Mouse (Mus musculus) yolk sac, embryonic 10.5 days (tissue): ENCODE measurements around the gene Cryaa.
"Not testable (repeated sequence)": the region's sequence is repeated elsewhere in the genome, so short reads cannot be mapped to it uniquely, and the experiment has no call there.

ENCODE experiments used
- DNase-seq: peaks from one replicate; pipeline ENCODE4 v3.0.0-alpha.2; 2017; ENCODE audit warnings: low spot score

Gene Cryaa

DNA sequence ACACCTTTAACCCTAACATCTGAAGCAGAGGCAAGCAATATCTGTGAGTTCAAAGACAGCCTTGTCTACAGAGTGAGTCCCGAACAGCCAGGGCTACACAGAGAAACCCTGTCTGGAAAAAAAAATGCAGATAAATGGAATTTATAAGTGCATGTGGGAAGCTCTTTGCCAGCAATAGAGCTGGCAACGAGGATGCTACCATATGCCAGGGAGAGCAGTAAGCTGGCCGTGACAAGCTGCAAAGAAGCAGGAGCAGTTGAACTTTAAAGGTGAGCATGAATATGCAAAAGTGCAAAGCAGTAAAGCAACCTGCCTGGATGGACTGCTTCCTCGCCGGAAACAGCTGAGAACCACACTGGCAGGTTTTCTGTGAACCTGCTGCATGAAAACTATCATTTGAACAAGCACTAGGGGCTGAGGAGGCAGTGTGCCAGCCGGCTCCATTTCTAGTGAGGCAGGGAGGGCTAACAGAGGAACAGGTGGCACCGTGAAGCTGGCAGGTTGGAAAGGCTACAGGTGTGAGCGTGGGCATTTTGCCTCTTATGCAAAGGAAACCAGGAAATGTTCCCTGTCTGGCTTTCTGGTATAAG, 16.9 kb upstream of the Cryaa start:
- no peak for DNase-seq

DNA sequence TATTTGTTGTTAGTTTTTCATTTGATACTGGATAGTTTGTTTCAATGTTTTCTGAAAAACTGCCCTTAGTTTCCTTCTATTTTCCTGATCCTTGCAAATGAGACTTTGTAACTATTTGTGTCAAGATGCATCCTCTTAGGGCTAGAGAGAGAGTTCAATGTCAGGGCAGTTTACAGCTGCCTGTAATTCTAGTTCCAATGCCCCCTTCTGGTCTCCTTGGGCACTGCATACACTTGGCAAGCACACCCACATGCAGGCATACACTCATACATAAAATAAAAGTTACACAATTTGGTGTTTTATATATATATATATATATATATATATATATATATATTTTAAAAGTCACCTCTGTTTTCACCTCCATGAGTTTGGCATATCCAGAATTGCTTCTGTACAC, 14.8 kb upstream of the Cryaa start:
- DNase-seq = no peak

DNA sequence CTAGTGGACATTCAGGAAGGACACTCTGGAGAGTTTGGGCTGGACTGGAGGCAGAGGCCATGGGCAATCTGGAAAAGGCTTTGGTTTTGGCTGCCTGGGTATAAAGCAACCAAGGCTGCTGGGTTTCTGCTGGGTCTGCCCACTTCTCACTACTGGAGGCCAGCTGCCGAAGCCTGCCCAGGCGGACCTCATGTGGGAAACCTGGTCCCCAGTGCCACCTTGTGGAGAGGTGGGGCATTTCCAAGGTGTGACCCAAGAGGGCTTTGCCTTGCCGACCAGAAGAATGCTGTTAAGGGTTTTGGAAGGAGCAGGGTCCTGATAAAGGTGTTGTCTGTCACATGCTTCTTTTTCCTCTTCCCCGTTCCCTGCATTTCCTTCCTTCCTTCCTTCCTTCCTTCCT, 12.8 kb upstream of the Cryaa start:
- DNase-seq = peak; percentile 77

DNA sequence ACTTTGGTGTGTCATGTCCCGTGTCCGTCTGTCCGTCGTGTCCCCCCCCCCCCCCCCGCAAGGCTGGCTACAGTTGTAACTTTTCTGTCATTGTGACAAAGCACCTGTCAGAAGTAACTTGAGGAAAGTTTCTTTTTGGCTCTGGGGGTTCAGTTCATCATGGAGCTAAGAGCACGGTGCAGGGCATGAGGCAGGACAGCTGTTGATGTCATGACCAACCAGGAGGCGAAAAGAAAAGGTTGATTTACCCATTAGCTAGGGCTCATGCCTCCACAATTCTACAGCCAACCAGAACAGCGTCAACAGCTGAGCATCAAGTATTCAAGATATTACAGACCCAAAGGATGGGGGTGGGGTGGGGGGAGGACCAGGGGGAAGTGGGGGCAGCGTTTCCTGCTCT, 9.3 kb upstream of the Cryaa start:
- no peak for DNase-seq

DNA sequence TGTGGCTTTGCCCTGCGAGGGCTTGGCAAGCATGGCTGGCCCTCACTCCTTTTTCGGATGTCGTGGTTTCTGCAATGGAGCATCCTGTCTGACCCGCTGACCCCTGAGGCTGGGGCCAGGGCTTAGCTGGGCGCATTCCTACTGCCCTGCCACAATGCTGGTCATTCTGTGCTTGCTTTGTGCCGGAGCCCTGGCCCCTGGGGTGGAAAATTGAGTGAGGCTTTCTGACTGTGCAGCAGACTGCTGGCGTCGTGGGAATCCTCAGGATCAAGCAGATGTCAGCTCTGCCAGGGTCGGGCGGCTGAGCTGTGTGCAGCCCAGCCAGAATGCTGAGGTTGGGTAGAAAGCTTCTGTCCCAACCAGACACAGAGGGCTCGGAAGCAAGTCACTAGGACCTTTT, 7.4 kb upstream of the Cryaa start:
- DNase-seq = no peak

DNA sequence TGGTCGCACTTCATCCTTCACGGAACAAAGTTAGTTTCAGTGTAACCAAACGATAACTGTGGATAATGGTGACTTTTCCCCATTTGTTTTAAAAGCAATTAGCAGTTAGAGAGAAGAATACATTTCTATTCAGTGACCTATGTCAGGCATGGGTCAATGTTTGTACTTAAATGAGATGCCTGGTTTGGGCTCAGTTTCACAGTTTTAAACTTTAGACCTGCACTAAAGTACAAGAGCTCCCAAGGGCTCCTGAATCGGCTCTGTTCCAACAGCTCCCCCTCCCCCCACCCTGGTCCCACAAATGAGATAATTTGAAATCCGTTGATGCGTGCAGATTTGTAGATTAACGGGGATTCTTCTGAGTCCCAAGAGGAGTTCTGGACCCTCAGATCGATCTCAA, 5.9 kb upstream of the Cryaa start:
- no peak for DNase-seq

DNA sequence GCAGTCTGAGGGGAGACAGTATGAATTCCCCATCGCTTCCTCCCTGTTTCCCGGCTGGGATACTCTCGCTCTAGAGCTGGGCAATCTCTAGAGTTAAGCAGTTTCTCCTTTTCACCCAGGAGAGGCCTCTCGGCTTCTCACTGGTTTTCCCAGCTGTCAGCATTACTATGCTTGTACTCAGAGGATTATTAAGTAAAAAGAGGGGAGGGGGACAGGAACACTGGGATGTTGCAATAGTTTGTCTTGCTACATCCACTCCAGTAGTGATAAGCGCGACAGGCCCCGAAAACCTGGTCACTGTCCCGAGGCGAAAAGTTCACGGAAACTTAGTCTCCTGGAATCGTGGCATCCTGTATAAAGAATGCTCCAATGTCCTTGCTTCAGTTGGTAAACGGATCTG, 5.3 kb upstream of the Cryaa start:
- peak; percentile 55 for DNase-seq

DNA sequence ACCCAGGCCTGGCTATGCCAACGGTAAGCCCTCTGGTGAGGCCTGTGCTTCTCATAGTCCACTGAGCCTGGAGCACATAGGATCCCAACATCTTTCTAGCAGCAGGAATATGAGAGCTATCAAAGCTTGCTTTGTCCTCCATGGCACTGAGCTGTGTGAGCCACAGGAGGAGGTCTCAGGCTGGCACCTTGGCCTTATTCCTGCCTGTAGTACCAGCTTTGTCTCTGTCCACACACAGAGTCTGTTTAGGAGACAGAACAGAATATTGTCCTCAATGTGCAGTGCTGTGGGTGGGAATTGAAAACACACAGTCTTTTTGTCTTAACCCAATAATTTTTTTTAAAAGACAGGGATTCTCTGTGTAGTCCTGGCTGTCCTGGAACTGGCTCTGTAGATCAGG, 3.2 kb upstream of the Cryaa start:
- DNase-seq = no peak

DNA sequence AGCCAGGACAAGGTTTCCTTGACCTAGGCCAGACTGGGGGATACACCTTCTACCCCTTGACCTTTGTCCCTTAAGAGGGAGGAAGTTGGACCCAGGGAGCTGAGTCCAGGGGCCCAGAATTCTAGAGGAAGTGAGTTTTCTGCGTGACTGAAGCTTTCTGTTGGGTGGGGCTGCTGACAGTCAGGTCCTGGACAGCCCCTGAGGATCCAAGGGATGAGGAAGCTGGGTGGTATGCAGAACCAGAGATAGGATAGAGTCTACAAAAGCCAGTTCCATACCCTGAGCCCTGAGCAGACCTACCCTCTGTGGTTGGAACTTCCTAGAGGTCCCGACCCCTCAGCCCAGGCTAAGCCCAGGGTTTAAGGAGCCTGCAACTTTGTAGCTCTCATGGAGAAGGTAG, 2.8 kb downstream of the Cryaa start:
- no peak for DNase-seq

DNA sequence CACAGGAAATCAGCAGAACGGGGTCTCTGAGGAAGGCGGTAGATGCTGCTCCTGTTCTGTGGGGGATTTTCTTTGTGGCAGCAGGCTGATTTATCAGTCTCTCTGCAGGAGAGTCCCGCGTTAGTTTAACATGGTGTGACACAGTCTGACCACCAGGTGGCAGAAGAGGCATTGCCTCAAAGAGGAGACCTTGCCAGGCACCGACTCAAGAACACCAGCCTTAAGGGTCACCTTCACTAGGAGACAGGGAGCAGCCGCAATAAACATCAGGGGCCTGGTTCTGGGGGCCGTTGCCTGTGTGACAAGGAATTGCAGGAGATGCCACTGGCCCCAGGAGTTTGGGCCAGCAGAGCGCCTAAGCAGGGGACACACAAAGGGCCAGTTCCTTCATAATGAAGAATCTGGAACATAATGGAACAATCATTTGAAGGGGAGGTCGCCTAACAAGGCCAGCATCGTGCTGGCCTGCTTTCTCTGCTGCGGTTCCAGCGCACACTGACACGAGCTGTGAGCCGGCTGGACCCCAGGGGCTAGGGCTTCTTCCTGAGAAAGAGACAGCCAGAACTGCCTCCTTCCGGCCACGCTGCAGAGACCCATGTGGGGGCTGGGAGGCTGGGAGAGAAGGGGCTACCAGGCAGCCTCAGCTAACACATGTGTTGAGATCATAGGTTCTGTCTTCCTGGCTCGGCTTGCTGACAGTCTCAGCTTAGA, 8.1 kb downstream of the Cryaa start:
- peak; percentile 82 for DNase-seq

DNA sequence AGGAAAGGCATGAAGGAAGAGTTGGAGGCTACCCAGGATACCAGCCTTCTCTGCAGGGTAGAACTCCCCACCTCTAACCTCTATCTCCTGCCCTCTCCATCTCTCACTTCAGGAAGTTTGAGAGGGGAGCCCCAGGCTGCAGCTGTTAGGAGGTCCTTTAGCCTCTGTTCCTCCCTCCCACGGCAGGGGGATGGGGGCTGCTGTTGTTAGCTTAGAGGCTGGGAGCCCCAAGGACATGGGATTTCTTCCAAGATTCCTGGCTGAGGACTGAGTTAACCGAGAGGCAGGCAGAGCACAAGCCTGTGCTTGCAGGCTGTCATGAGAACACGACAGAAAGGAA, 8.6 kb downstream of the Cryaa start:
- no peak for DNase-seq

DNA sequence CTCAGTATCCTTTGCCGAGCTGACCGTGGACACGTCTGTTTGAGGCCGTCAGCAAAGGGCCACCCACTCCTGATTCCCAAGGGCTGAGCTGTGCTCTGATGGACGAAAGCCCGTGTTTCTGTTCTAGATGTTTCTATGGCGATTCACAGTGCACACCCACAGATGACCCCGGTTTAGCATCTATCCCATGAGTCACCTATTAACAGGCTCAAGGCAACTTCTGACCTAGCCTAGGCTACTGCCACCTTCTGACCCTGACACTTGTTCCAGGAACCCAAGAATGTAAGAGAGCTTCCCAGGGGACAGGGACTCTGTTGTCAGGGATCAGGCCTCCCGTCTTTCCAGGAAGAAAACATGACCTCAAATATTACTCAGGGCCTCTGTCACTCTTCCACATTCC, 10.5 kb downstream of the Cryaa start:
- DNase-seq = peak; percentile 79

DNA sequence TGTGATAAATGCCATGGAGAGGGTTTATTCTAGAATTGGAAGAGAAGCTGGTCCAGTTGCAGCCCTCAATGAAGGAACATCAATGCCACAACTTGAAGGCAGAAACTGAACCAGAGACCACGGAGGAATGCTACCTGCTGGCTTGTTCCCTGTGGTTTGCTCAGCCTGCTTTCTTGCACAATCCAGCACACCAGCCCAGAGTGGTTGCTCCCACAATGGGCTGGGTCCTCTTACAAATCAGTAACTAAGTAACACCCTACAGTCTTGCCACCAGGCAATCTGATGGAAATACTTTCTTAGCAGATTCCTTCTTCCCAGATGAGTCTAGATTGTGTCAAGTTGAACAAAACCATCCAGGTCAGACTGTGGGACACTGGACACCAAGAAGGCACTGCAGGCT, 12.0 kb downstream of the Cryaa start:
- DNase-seq = peak; percentile 80

DNA sequence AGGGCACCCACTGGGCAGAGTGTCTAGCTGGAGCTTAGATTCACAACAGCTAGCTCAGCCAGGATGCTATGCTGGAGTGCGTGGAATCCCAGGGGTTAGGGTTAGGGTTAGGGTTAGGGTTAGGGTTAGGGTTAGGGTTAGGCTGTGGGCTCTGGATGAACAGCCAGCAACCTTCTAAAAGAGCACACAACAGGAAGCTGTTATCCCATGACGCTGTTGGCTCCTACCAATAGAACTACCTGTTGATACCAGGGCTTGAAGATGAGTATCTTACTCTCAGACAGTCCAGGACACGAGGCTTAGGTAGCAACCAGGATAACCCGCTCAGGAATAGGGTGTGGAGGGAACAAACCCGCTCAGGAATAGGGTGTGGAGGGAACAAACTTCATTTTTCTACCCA, 15.3 kb downstream of the Cryaa start:
- no peak for DNase-seq

DNA sequence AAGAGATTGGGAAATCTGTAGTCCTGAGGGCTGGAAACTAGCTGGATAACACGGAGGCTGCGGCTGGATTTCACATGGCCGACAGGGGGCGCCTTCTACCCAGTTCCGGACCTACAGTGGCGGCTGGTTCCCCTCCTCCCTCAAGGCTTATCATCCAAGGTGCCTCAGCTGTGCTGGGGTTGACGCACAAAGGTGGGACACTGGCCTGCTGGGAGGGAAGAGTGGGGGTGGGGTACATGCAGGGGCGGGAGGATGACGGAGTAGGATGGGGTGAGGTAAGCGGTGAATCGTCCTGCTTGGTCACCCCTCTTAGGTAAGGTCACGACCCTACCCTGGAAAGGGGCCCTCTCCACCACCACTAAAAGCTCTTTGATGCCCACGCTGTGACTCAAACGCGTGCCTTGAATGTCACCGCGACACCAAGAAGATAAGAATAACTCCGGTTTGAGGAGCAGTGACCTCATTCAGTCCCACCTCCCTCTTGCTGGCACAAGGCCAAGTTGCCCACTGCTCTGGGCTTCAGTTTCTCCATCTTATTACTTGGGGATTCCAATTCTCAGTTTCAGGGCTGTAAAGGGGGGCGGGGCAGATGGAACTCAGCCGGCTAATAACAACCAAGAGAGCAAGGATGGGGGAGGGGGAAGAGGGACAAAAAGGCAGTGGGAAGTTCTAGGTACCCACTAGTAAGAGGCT, 15.9 kb downstream of the Cryaa start:
- peak; percentile 62 for DNase-seq

DNA sequence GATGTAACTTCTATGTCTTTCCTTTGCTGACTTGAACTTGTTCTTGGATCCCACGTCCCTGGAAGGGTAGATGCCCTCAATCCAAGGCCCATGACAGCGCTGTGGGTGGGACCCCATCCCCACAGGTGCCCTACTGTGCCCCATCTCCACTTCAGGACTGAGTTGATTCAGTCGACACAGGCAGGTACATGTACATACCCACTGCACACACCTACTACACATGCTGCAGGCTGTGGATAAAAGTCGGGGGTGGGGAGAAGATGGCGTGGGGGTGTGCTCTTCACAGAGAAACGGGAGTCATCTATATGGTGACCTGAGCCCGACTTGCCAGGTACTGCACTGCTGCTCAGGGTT, 16.4 kb downstream of the Cryaa start:
- DNase-seq = no peak

DNA sequence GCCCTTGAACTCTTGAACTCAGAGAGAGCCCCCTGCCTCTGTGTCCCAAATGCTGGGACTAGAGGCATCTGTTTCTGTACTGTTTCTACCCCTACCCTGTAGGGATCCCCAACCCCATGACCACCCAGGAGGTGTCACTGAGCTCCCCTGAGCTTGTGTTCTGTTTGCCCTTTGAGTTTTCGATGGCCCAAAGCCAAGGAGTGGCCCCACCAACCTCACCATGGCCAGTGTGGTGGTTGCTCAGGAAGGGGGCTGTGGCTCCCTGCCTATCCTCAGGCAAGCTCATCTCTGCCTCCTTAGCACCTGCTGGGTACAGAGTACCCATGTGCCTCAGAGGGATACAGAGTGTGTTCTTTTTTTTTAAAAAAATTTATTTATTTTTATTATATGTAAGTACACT, 17.3 kb downstream of the Cryaa start:
- DNase-seq = no peak

DNA sequence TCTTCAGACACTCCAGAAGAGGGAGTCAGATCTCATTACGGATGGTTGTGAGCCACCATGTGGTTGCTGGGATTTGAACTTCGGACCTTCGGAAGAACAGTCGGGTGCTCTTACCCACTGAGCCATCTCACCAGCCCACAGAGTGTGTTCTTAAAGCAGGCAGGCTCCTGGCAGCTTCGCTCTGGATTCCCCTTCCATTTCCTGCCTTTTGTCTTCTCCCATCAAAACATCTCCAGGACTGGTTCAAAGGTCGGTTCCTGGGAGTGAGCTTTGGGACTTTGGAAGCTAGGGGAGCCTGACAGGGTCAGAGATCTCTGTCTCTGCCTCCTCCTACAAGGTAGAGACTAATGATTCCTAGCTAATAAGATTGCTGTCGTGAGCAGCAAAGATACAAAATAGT, 17.7 kb downstream of the Cryaa start:
- not testable (repeated sequence) for DNase-seq

DNA sequence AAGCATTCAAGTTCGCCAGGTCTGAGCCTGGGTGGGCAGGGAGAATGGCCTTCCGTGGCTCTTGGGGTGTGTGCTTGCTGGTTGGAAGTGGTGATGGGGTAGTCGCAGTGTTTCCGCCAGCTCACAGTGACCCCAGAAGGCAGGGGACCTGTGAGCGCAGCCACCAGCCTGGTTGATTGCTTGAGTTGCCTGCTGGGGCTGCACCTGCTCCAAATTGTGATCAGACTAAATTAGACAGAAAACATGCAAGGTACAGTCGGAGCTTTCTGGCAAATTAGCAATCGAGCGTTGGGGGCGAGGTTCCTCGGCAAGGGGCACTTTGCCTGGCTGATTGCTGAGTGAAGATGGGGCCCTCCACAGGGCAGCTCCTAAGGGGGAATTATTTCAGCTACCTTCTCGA, 20.7 kb downstream of the Cryaa start:
- DNase-seq = no peak

DNA sequence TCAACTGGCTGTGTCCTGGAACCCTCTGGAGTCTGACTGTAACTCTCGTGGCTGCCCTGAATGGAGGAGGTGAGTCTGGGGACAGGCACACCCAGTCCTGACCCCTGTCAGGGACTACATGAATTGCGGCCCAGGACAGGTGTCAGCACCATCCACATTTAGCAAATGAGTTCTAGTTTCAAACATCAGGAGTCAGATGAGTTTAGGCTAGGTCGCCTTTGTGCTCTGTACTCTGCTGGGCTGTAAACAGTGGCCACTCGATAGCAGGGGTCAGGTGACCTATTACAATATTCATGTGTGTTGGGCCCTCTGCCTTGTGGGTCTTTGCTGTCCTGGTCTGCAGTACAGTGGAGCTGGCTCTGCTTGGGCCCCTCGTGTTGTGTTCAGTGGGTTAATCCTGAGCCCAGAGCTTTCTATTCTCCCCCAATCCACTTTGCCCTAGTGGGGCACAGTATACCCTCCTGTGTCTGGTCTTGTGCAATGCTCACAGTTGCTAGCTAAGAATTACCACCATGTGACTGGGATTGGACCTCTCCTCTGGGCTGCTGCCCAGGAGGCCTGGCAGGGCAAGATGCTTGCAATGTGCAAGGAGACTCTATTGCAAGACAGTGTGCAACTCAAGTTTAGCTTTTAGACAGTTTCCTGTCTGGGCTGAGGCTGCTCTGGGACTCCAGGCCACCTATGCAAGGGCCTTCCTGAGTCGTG, 25.8 kb downstream of the Cryaa start:
- DNase-seq = no peak

DNA sequence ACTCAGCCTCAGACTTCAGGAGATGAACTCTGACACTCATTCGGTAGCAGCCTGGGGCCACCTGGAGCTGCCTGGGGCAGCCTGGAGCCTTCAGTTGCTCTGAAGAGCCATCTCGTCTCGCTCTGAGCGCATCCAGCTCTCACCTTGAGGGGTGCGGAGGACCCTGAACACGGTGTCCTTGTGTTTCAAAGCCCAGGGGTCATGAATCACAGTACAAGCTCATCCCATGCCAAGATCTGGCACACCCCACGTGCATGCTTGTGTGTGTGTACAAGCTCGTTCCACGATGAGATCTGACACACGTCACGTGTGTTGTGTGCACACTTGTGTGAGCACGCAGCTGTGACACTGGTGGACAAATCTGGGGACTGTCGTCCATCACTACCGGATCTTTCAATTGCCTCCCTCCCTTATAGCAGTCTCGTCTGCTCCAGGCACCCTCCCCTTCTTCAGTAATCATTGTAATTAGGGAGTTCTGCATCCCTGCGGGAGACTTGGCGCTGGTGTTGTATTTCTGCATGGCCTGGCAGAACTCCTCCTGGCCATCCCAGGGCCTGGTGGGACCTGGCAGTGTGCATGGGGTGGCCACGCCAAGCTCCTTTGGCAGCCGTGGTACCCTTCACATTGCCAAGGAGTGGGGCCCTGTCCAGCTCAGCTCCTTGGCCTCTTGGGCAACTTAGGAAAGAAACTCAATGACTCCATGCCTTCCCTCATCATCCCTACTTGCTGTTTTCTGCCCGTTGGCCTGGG, 27.8 kb downstream of the Cryaa start:
- no peak for DNase-seq

DNA sequence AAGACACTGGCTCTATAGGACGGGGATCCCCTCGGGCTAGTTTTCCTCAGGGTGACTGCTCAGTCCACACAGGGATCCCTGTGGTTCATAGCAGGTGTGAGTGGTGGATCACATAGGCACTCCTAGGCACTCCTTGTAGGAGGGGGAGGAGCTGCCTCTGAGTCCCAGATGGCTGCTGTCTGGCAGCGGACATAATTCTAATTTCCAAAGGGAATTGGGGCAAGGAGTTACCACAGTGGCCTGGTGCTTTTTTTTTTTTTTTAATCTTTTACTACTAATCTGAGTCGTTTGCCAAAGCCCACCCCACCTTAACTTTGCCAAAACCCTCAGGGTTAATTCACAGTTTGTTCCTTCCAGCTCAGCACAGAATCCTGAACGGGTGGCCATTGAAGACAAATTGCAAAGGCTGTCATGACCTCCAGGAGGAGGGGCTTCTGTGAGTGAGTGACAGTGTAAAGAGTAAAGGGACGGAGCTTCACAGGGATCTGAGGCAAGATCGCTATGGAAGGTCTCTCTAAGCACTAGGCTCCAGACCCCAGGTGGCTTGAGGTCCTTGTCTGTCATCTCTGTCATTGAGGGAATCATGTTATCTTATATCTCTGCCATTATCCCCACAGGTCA, 31.6 kb downstream of the Cryaa start:
- no peak for DNase-seq
